Mouse (Mus musculus): ENCODE data around the gene Gp5. TPM values are rescaled to one million over a fixed set of nuclear protein-coding genes. Genes with fewer than 3 reads are reported as not detected.

Gp5 gene
- polyA plus RNA-seq, 1 experiment: 0.38 TPM

DNA sequence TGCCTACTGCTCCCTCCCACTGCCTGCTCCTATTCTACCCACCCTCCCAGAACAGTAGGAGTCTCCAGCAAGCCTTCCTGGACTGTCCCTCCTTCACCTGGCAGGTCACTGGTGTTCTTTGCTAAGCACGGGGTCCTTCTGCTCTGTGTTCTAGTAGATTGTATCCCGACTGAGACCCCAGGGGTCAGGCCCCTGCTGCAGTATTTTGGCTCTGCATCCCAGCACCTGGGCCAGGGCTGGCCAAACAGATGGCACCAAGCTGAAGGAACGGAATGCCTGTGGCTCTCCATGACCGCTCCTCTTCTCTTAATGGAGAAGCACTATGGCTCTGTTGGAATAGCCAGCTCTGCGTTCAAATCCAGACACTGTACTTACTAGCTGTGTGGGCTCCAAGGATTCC, 44.0 kb downstream of the Gp5 start:
- H3K27ac ChIP-seq (ENCODE audit: insufficient read depth, low read depth, low read length): no peak overlapping the region
- no peak for TF ChIP-seq CTCF (IDR thresholded peaks at IDR 0.05; ENCODE audit: extremely low read depth, insufficient read length, insufficient replicate concordance, low read depth, low read length)
- no peak for TF ChIP-seq POLR2A (IDR thresholded peaks at IDR 0.05; ENCODE audit: low read depth, low read length)
- no peaks in the 10 kb centered on the region for H3K4me1 ChIP-seq (ENCODE audit: control insufficient read depth, insufficient read depth, insufficient read length, low read length)
- no peaks in the 10 kb centered on the region for H3K36me3 ChIP-seq (ENCODE audit: control insufficient read depth, insufficient read depth, low read length)
- H3K27me3 ChIP-seq (ENCODE audit: control insufficient read depth, insufficient read depth, low read length): no peaks in the 10 kb centered on the region
- no peak overlapping the region for H3K4me3 ChIP-seq (ENCODE audit: low read depth, low read length)
- 92% methylated on average over 5 of the region's 5 CpGs for WGBS

- Histone ChIP-seq H3K4me1 (ENCODE audit: control insufficient read depth, insufficient read depth, insufficient read length, low read length) (no peaks in the 10 kb centered on the region), H3K4me3 (ENCODE audit: low read depth, low read length) (no peak overlapping the region), H3K27me3 (ENCODE audit: control insufficient read depth, insufficient read depth, low read length) (no peaks in the 10 kb centered on the region), H3K27ac (ENCODE audit: insufficient read depth, low read depth, low read length) (no peak overlapping the region), H3K36me3 (ENCODE audit: control insufficient read depth, insufficient read depth, low read length) (no peaks in the 10 kb centered on the region)
- no peak for TF ChIP-seq CTCF (IDR thresholded peaks at IDR 0.05; ENCODE audit: extremely low read depth, insufficient read length, insufficient replicate concordance, low read depth, low read length)
- TF ChIP-seq POLR2A (IDR thresholded peaks at IDR 0.05; ENCODE audit: low read depth, low read length): no peak
- WGBS: 63% methylated on average over 4 of the region's 4 CpGs
These were observed 45.0 kb downstream of the Gp5 start for GRCm38 (mm10) chr16:30265611-30266010.

GRCm38 (mm10) chr16:30263156-30263555, 47.4 kb downstream of the Gp5 start:
- Histone ChIP-seq H3K4me1 (ENCODE audit: control insufficient read depth, insufficient read depth, insufficient read length, low read length) (no peaks in the 10 kb centered on the region), H3K27me3 (ENCODE audit: control insufficient read depth, insufficient read depth, low read length) (no peaks in the 10 kb centered on the region), H3K27ac (ENCODE audit: insufficient read depth, low read depth, low read length) (no peak overlapping the region), H3K36me3 (ENCODE audit: control insufficient read depth, insufficient read depth, low read length) (no peaks in the 10 kb centered on the region), H3K4me3 (ENCODE audit: low read depth, low read length) (no peak overlapping the region)
- WGBS: 54% methylated on average over 4 of the region's 4 CpGs
- TF ChIP-seq CTCF (IDR thresholded peaks at IDR 0.05; ENCODE audit: extremely low read depth, insufficient read length, insufficient replicate concordance, low read depth, low read length) (no peak), POLR2A (IDR thresholded peaks at IDR 0.05; ENCODE audit: low read depth, low read length) (no peak)

DNA sequence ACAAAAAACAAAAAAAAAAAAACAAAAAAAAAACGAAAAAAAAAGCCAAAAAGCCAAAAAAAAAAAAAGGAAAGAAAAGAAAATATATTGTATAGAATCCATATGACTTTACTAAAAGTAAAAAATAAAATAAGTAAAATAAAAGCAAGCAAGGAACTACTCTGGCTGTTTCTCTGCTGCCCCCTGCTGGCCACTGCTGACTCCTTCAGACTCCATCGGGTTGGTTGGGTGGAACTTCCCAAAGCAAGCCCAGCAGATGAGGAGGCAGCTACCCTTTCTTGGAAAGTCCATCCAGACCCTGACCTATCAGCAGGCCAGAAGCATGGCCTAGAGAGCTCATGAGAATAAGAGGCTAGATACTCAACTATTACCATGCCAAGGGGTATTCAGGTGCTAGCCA, 47.9 kb downstream of the Gp5 start:
- no peak overlapping the region for H3K4me3 ChIP-seq (ENCODE audit: low read depth, low read length)
- H3K36me3 ChIP-seq (ENCODE audit: control insufficient read depth, insufficient read depth, low read length): no peaks in the 10 kb centered on the region
- H3K27ac ChIP-seq (ENCODE audit: insufficient read depth, low read depth, low read length): no peak overlapping the region
- TF ChIP-seq CTCF (IDR thresholded peaks at IDR 0.05; ENCODE audit: extremely low read depth, insufficient read length, insufficient replicate concordance, low read depth, low read length) (peak; percentile 88; the same call in 1 of the 2 replicates), POLR2A (IDR thresholded peaks at IDR 0.05; ENCODE audit: low read depth, low read length) (no peak)
- 0% methylated on average over 2 of the region's 2 CpGs for WGBS
- H3K4me1 ChIP-seq (ENCODE audit: control insufficient read depth, insufficient read depth, insufficient read length, low read length): no peaks in the 10 kb centered on the region
- H3K27me3 ChIP-seq (ENCODE audit: control insufficient read depth, insufficient read depth, low read length): no peaks in the 10 kb centered on the region

DNA sequence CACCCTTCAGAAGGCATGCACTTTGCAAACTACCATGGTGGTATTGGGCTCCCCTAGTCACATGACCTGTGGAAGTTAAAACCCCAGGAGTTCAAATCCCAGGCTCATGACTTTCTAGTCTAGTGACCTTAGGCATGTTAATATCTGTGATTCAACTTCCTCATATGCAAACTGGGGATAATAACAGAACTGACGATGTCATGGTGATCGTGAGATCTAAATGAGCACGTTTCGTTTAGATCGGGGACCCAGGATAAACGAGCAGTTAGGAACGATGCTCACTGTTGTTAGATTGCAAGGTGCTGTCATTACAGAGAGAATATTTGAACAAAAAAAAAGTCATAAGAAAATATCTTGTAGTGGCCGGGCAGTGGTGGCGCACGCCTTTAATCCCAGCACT, 48.4 kb downstream of the Gp5 start:
- H3K27ac ChIP-seq (ENCODE audit: insufficient read depth, low read depth, low read length): no peak overlapping the region
- no peaks in the 10 kb centered on the region for H3K27me3 ChIP-seq (ENCODE audit: control insufficient read depth, insufficient read depth, low read length)
- H3K4me3 ChIP-seq (ENCODE audit: low read depth, low read length): no peak overlapping the region
- no peaks in the 10 kb centered on the region for H3K4me1 ChIP-seq (ENCODE audit: control insufficient read depth, insufficient read depth, insufficient read length, low read length)
- no peaks in the 10 kb centered on the region for H3K36me3 ChIP-seq (ENCODE audit: control insufficient read depth, insufficient read depth, low read length)
- no peak for TF ChIP-seq CTCF (IDR thresholded peaks at IDR 0.05; ENCODE audit: extremely low read depth, insufficient read length, insufficient replicate concordance, low read depth, low read length)
- no peak for TF ChIP-seq POLR2A (IDR thresholded peaks at IDR 0.05; ENCODE audit: low read depth, low read length)
- WGBS: 69% methylated on average over 10 of the region's 10 CpGs

DNA sequence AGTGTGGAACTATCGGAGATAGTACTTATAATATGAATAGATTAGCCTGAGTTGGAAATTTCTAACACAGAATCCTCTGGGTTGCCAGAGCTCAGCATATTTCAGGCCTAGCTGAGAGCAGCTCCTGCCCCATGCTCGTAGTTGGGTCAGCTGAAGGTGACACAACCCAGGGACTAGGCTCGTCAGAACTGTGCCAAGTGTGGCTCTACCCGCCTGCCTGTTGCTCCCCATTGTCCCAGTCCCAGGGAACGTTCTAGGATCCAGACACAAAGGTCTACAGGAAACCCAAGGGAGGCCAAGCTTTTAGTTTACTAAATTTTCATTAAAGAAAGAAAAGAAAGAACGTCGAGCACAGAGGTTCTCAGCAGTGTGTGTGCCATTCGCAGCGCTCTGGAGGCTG, 49.2 kb downstream of the Gp5 start:
- no peak overlapping the region for H3K4me3 ChIP-seq (ENCODE audit: low read depth, low read length)
- no peaks in the 10 kb centered on the region for H3K36me3 ChIP-seq (ENCODE audit: control insufficient read depth, insufficient read depth, low read length)
- 84% methylated on average over 9 of the region's 9 CpGs for WGBS
- TF ChIP-seq CTCF (IDR thresholded peaks at IDR 0.05; ENCODE audit: extremely low read depth, insufficient read length, insufficient replicate concordance, low read depth, low read length) (no peak), POLR2A (IDR thresholded peaks at IDR 0.05; ENCODE audit: low read depth, low read length) (no peak)
- H3K27me3 ChIP-seq (ENCODE audit: control insufficient read depth, insufficient read depth, low read length): no peaks in the 10 kb centered on the region
- no peaks in the 10 kb centered on the region for H3K4me1 ChIP-seq (ENCODE audit: control insufficient read depth, insufficient read depth, insufficient read length, low read length)
- H3K27ac ChIP-seq (ENCODE audit: insufficient read depth, low read depth, low read length): no peak overlapping the region

- no peak for TF ChIP-seq POLR2A (IDR thresholded peaks at IDR 0.05; ENCODE audit: low read depth, low read length)
- no peak for TF ChIP-seq CTCF (IDR thresholded peaks at IDR 0.05; ENCODE audit: extremely low read depth, insufficient read length, insufficient replicate concordance, low read depth, low read length)
- H3K27ac ChIP-seq (ENCODE audit: insufficient read depth, low read depth, low read length): no peak overlapping the region
- 0 out of 2 replicates have a peak, but pooled peaks cover 1% of the 10 kb centered on the region for H3K4me1 ChIP-seq (ENCODE audit: control insufficient read depth, insufficient read depth, insufficient read length, low read length)
- H3K27me3 ChIP-seq (ENCODE audit: control insufficient read depth, insufficient read depth, low read length): no peaks in the 10 kb centered on the region
- 75% methylated on average over 15 of the region's 15 CpGs for WGBS
- H3K36me3 ChIP-seq (ENCODE audit: control insufficient read depth, insufficient read depth, low read length): no peaks in the 10 kb centered on the region
- H3K4me3 ChIP-seq (ENCODE audit: low read depth, low read length): no peak overlapping the region
These were observed 50.5 kb downstream of the Gp5 start for GRCm38 (mm10) chr16:30260012-30260635.
